Comparison of ENCODE assay signal across 12 mouse cellular contexts in the genomic region with DNA sequence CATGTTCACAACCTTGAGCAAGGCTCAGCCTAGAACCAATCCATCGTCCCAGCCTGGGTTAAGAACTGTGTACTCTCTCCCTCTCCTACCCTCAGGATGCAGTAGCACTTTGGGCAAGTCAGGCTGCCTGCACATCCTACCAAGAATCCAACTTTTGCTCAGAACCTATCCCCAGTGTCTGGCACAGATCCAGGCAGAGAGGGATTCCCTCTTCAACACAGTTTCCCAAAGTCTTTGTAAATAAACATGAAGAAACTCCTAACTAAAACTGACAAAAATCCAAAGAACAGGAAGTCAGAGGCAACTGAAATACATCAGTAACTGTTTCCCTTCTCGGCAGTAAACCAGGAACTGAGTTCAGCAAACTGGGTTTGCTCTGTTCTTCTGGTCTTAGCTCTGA.
DNase-seq lines count a peak whose midpoint lies in the region; ATAC-seq and TF ChIP-seq lines count a peak whose summit lies in the region.
"Had no signal": no experiment of that assay in that cellular context is flagged by ENCODE, and none has a peak within 500 bp of the region (broad histone marks: within the 10 kb centered on the region; RNA-seq: fewer than 3 reads in every experiment).

No protein-coding gene starts in this region.

- 0 out of 2 replicates have a peak, but pooled peaks cover 3% of the 10 kb centered on the region for H3K36me3 ChIP-seq in heart, embryonic 13.5 days
- no peaks in the 10 kb centered on the region for H3K36me3 ChIP-seq in liver, postnatal 0 days (replicated peaks; ENCODE audit: insufficient read depth, low read length)
- H3K36me3 ChIP-seq in liver, embryonic 11.5 days (ENCODE audit: control insufficient read depth, insufficient read depth, low read length), result no peaks in the 10 kb centered on the region
- H3K36me3 ChIP-seq in limb, embryonic 10.5 days, result peaks cover 8% of the 10 kb centered on the region; the same call in 1 of the 2 replicates
- H3K36me3 ChIP-seq: forebrain, embryonic 15.5 days had no signal

- H3K4me1 ChIP-seq in heart, embryonic 13.5 days, result peaks cover 93% of the 10 kb centered on the region
- H3K4me1 ChIP-seq in liver, postnatal 0 days (ENCODE audit: insufficient read depth), result peaks cover 43% of the 10 kb centered on the region
- H3K4me1 ChIP-seq in liver, embryonic 11.5 days (replicated peaks; ENCODE audit: control insufficient read depth, insufficient read depth, low read length), result peaks cover 41% of the 10 kb centered on the region
- H3K4me1 ChIP-seq in bone marrow macrophage, adult 2 months (ENCODE audit: control insufficient read depth, insufficient read depth, low read length), result peaks cover 71% of the 10 kb centered on the region
- H3K4me1 ChIP-seq in limb, embryonic 10.5 days, result peaks cover 59% of the 10 kb centered on the region

- WGBS in heart, embryonic 13.5 days, result 66% methylated on average over 2 of the region's 2 CpGs
- WGBS in liver, postnatal 0 days (ENCODE audit: insufficient replicate concordance), result 28% methylated on average over 2 of the region's 2 CpGs
- WGBS in liver, embryonic 11.5 days, result 61% methylated on average over 2 of the region's 2 CpGs
- 86% methylated on average over 2 of the region's 2 CpGs for WGBS in limb, embryonic 10.5 days

- ATAC-seq in heart, embryonic 13.5 days (ENCODE audit: extremely low read depth, insufficient number of reproducible peaks, low FRiP score, low TSS enrichment), result no peak
- ATAC-seq in liver, postnatal 0 days, result no peak
- ATAC-seq in liver, embryonic 11.5 days (replicated peaks; ENCODE audit: low FRiP score), result no peak
- ATAC-seq: forebrain, embryonic 15.5 days; Patski had no signal

- no peaks in the 10 kb centered on the region for H3K27me3 ChIP-seq in heart, embryonic 13.5 days (replicated peaks)
- H3K27me3 ChIP-seq in liver, postnatal 0 days (ENCODE audit: insufficient read depth, low read length), result no peaks in the 10 kb centered on the region
- no peaks in the 10 kb centered on the region for H3K27me3 ChIP-seq in liver, embryonic 11.5 days (replicated peaks; ENCODE audit: control insufficient read depth, insufficient read depth, low read length)
- H3K27me3 ChIP-seq in limb, embryonic 10.5 days (ENCODE audit: low read depth, poor library complexity, severe bottlenecking), result no peaks in the 10 kb centered on the region
- H3K27me3 ChIP-seq: forebrain, embryonic 15.5 days; Patski had no signal

- no peak overlapping the region for H3K4me3 ChIP-seq in heart, embryonic 13.5 days
- H3K4me3 ChIP-seq in liver, postnatal 0 days (ENCODE audit: low read depth, low read length), result no peak overlapping the region
- H3K4me3 ChIP-seq in liver, embryonic 11.5 days (ENCODE audit: low read depth, low read length), result no peak overlapping the region
- H3K4me3 ChIP-seq in bone marrow macrophage, adult 2 months (ENCODE audit: insufficient read depth, low read length), result no peak overlapping the region
- H3K4me3 ChIP-seq in limb, embryonic 10.5 days, result no peak overlapping the region
- H3K4me3 ChIP-seq: forebrain, embryonic 15.5 days had no signal

- 0 out of 2 replicates have a peak, but pooled peaks have one; percentile 21 for TF ChIP-seq EP300 in liver, postnatal 0 days (IDR thresholded peaks at IDR 0.05; ENCODE audit: low read depth)

- no peak for DNase-seq in heart, adult 8-10 months (ENCODE audit: low spot score)
- DNase-seq in liver, postnatal 0 days, result no peak
- DNase-seq in liver, embryonic 11.5 days (ENCODE audit: low spot score), result no peak
- no peak for DNase-seq in limb, embryonic 10.5 days (ENCODE audit: low spot score)
- DNase-seq in ovary, postnatal 36 days (ENCODE audit: low spot score), result no peak
- no peak for DNase-seq in adrenal gland, postnatal 25 days
- DNase-seq: adrenal gland, postnatal 14 days; cerebellum, adult 8-10 months had no signal

- no peak for TF ChIP-seq POLR2A in bone marrow macrophage, adult 2 months (IDR thresholded peaks at IDR 0.05; ENCODE audit: borderline replicate concordance, low read depth, low read length)

- TF ChIP-seq CTCF in liver, postnatal 0 days (IDR thresholded peaks at IDR 0.05; ENCODE audit: low read depth), result no peak
- TF ChIP-seq CTCF in bone marrow macrophage, adult 2 months (IDR thresholded peaks at IDR 0.05; ENCODE audit: low read depth, low read length), result no peak

- H3K9ac ChIP-seq in heart, embryonic 13.5 days, result peak overlapping the region; percentile 53
- no peak overlapping the region for H3K9ac ChIP-seq in liver, postnatal 0 days (replicated peaks)
- no peak overlapping the region for H3K9ac ChIP-seq in liver, embryonic 11.5 days (ENCODE audit: low read depth, low read length)
- H3K9ac ChIP-seq: forebrain, embryonic 15.5 days had no signal

- peak overlapping the region; percentile 89 for H3K27ac ChIP-seq in heart, embryonic 13.5 days (replicated peaks)
- H3K27ac ChIP-seq in liver, postnatal 0 days (ENCODE audit: low read depth), result peak overlapping the region; percentile 25
- H3K27ac ChIP-seq in liver, embryonic 11.5 days (ENCODE audit: low read depth, low read length), result no peak overlapping the region
- peak overlapping the region; percentile 85 for H3K27ac ChIP-seq in bone marrow macrophage, adult 2 months (ENCODE audit: insufficient read depth, low read depth, low read length)
- peak overlapping the region; percentile 19; the same call in 1 of the 2 replicates for H3K27ac ChIP-seq in limb, embryonic 10.5 days
- H3K27ac ChIP-seq: forebrain, embryonic 15.5 days had no signal

- no peaks in the 10 kb centered on the region for H3K9me3 ChIP-seq in heart, embryonic 13.5 days
- no peaks in the 10 kb centered on the region for H3K9me3 ChIP-seq in liver, postnatal 0 days (ENCODE audit: low read length)
- no peaks in the 10 kb centered on the region for H3K9me3 ChIP-seq in liver, embryonic 11.5 days (ENCODE audit: control insufficient read depth, low read length)
- H3K9me3 ChIP-seq in limb, embryonic 10.5 days (replicated peaks), result no peaks in the 10 kb centered on the region
- H3K9me3 ChIP-seq: forebrain, embryonic 15.5 days had no signal

- no peak overlapping the region for H3K4me2 ChIP-seq in heart, embryonic 13.5 days
- no peak overlapping the region for H3K4me2 ChIP-seq in liver, postnatal 0 days (ENCODE audit: low read depth, low read length)
- no peak overlapping the region for H3K4me2 ChIP-seq in liver, embryonic 11.5 days
- H3K4me2 ChIP-seq: forebrain, embryonic 15.5 days had no signal
